Comparison of ENCODE assay signal across 15 mouse cellular contexts in genomic region chr2:105298888-105299287, GRCm38 (mm10).
DNase-seq lines count a peak whose midpoint lies in the region; ATAC-seq and TF ChIP-seq lines count a peak whose summit lies in the region.
"Had no signal": no experiment of that assay in that cellular context is flagged by ENCODE, and none has a peak within 500 bp of the region (broad histone marks: within the 10 kb centered on the region; RNA-seq: fewer than 3 reads in every experiment).

No protein-coding gene starts in this region.

- DNase-seq in heart, adult 11 months = peak; percentile 7
- no peak for DNase-seq in heart, adult 18-20 months
- DNase-seq in spleen, adult 2 months (ENCODE audit: low read depth in 1 of 2, low spot score in 2 of 2) = no peak
- no peak for DNase-seq in spleen, postnatal 4 days (ENCODE audit: low spot score in 2 of 2)
- peak; percentile 3 for DNase-seq in splenic B cell, adult 2 months (ENCODE audit: low read depth, low spot score)
- no peak for DNase-seq in MN1 (ENCODE audit: low spot score)
- DNase-seq: adrenal gland, adult 8-10 months; cerebellum, adult 9-10 months; heart, postnatal 10 days; layer of hippocampus, postnatal 36 days had no signal

- no peak for TF ChIP-seq POLR2A in spleen, adult 2 months (IDR thresholded peaks at IDR 0.05; ENCODE audit: low read depth, low read length)
- no peak for TF ChIP-seq POLR2A in bone marrow, adult 2 months (IDR thresholded peaks at IDR 0.05; ENCODE audit: borderline replicate concordance, control insufficient read depth, low read depth, low read length)

- H3K4me1 ChIP-seq in spleen, adult 2 months (ENCODE audit: control insufficient read depth, insufficient read depth, insufficient read length) = no peaks in the 10 kb centered on the region
- no peaks in the 10 kb centered on the region; the same call in 1 of the 2 replicates for H3K4me1 ChIP-seq in bone marrow, adult 2 months (ENCODE audit: control insufficient read depth, insufficient read depth, low read length)
- H3K4me1 ChIP-seq: embryonic facial prominence, embryonic 15.5 days; limb, embryonic 15.5 days; midbrain, embryonic 12.5 days had no signal

- H3K27me3 ChIP-seq in spleen, adult 2 months (ENCODE audit: control insufficient read depth, insufficient read depth, low read length) = no peaks in the 10 kb centered on the region
- no peaks in the 10 kb centered on the region for H3K27me3 ChIP-seq in splenic B cell, adult 2 months (ENCODE audit: control insufficient read depth, insufficient read depth, low read length, poor library complexity, severe bottlenecking)
- H3K27me3 ChIP-seq: limb, embryonic 15.5 days had no signal

- TF ChIP-seq CTCF in spleen, adult 2 months (IDR thresholded peaks at IDR 0.05; ENCODE audit: extremely low read depth, insufficient read depth, insufficient read length, insufficient replicate concordance) = peak; percentile 7; the same call in 1 of the 2 replicates
- peak; percentile 64 for TF ChIP-seq CTCF in bone marrow, adult 2 months (IDR thresholded peaks at IDR 0.05; ENCODE audit: control insufficient read depth, insufficient read depth, low read length)

- WGBS in spleen, adult 2 months = 92% methylated on average over 1 of the region's 1 CpGs
- 91% methylated on average over 1 of the region's 1 CpGs for WGBS in bone marrow, adult 2 months

- H3K27ac ChIP-seq in spleen, adult 2 months (ENCODE audit: insufficient read depth, low read length) = no peak overlapping the region
- no peak overlapping the region for H3K27ac ChIP-seq in bone marrow, adult 2 months (ENCODE audit: control insufficient read depth, insufficient read depth, low read depth, low read length, poor library complexity)
- H3K27ac ChIP-seq: embryonic facial prominence, embryonic 15.5 days; limb, embryonic 15.5 days; midbrain, embryonic 12.5 days had no signal

- no peaks in the 10 kb centered on the region for H3K36me3 ChIP-seq in spleen, adult 2 months (ENCODE audit: control insufficient read depth, insufficient read depth, low read length)
- H3K36me3 ChIP-seq in splenic B cell, adult 2 months (ENCODE audit: control insufficient read depth, insufficient read depth, low read length, poor library complexity, severe bottlenecking) = no peaks in the 10 kb centered on the region
- H3K36me3 ChIP-seq: embryonic facial prominence, embryonic 15.5 days; limb, embryonic 15.5 days; midbrain, embryonic 12.5 days had no signal

- H3K4me3 ChIP-seq in spleen, adult 2 months (ENCODE audit: extremely low read depth, insufficient read depth, insufficient read length) = no peak overlapping the region
- no peak overlapping the region for H3K4me3 ChIP-seq in bone marrow, adult 2 months (replicated peaks; ENCODE audit: control insufficient read depth, low read depth, low read length)
- H3K4me3 ChIP-seq: embryonic facial prominence, embryonic 15.5 days; limb, embryonic 15.5 days; midbrain, embryonic 12.5 days had no signal

- ATAC-seq in cerebellum, adult (ENCODE audit: insufficient number of reproducible peaks, low FRiP score, low TSS enrichment) = no peak

Comparison
In these comparisons a context has a peak if more than half of its experiments do, and no peak if none do; other contexts are left out.
1. DNase-seq: peak in heart, adult 11 months (single experiment) and splenic B cell, adult 2 months (single experiment); none in heart, adult 18-20 months (0 of 2), spleen, adult 2 months (0 of 2), spleen, postnatal 4 days (0 of 2) and MN1 (single experiment).